Mouse (Mus musculus) megakaryocyte, embryonic 14.5 days (primary cell): ENCODE measurements at regions not wholly inside any gene's neighbourhood (a gene's known extent, or its start where the extent isn't known, plus 50 kb on each side); places are given as distances from the start of the nearest gene placed in this dataset.

Experiments used
- H3K27me3 ChIP-seq: replicated peaks from 2 replicates; pipeline ENCODE3; 2012; ENCODE audit warnings: inconsistent platforms
- H3K36me3 ChIP-seq: replicated peaks from 2 replicates; pipeline ENCODE3; 2012; ENCODE audit warnings: low read length, inconsistent platforms, mixed read lengths
- H3K4me1 ChIP-seq: 2 replicates; pipeline ENCODE4 v1.6.1; 2012; ENCODE audit warnings: inconsistent platforms
- H3K4me3 ChIP-seq: replicated peaks from 2 replicates; pipeline ENCODE3; 2012; ENCODE audit warnings: moderate library complexity, mild to moderate bottlenecking, inconsistent platforms
- H3K9me3 ChIP-seq: 2 replicates; pipeline ENCODE4 v1.6.1; 2012; ENCODE audit warnings: inconsistent platforms
- FLI1 ChIP-seq: IDR thresholded peaks from 2 replicates; pipeline ENCODE4 v1.6.1; 2012; ENCODE audit warnings: low read length, inconsistent platforms, mixed read lengths
- GATA1 ChIP-seq: IDR thresholded peaks from 3 replicates; pipeline ENCODE4 v1.6.1; 2012; ENCODE audit warnings: mixed read lengths, low read length, inconsistent platforms, borderline replicate concordance

- peaks cover 35% of the 10 kb centered on the region for H3K9me3 ChIP-seq
- no peak overlapping the region for H3K4me3 ChIP-seq
- no peaks in the 10 kb centered on the region for H3K4me1 ChIP-seq
- H3K36me3 ChIP-seq, result no peaks in the 10 kb centered on the region
- TF ChIP-seq GATA1, result no peak
- TF ChIP-seq FLI1, result no peak
- peaks cover 3% of the 10 kb centered on the region for H3K27me3 ChIP-seq
These were observed 338.5 kb downstream of the Sox9 start for GRCm38 (mm10) chr11:113120570-113120969.

GRCm38 (mm10) chr11:113121307-113121706 is 339.3 kb downstream of the Sox9 start:
- peaks cover 37% of the 10 kb centered on the region for H3K9me3 ChIP-seq
- H3K4me3 ChIP-seq, result peak overlapping the region; percentile 42

GRCm38 (mm10) chr11:113122137-113122536 is 340.1 kb downstream of the Sox9 start:
- TF ChIP-seq FLI1, result no peak
- TF ChIP-seq GATA1, result no peak
- Histone ChIP-seq H3K27me3 (peaks cover 3% of the 10 kb centered on the region), H3K4me1 (no peaks in the 10 kb centered on the region), H3K36me3 (no peaks in the 10 kb centered on the region), H3K9me3 (peaks cover 30% of the 10 kb centered on the region), H3K4me3 (no peak overlapping the region)

More at GRCm38 (mm10) chr11:113121307-113121706, 339.3 kb downstream of the Sox9 start:
- H3K36me3 ChIP-seq, result no peaks in the 10 kb centered on the region
- TF ChIP-seq GATA1 (no peak), FLI1 (no peak)
- H3K27me3 ChIP-seq, result peaks cover 3% of the 10 kb centered on the region
- no peaks in the 10 kb centered on the region for H3K4me1 ChIP-seq

GRCm38 (mm10) chr11:113122964-113123363 is 340.9 kb downstream of the Sox9 start:
- no peaks in the 10 kb centered on the region for H3K4me1 ChIP-seq
- H3K27me3 ChIP-seq, result peaks cover 3% of the 10 kb centered on the region
- TF ChIP-seq GATA1 (no peak), FLI1 (no peak)
- no peaks in the 10 kb centered on the region for H3K36me3 ChIP-seq
- no peak overlapping the region for H3K4me3 ChIP-seq
- H3K9me3 ChIP-seq, result peaks cover 26% of the 10 kb centered on the region

- Histone ChIP-seq H3K36me3 (no peaks in the 10 kb centered on the region), H3K9me3 (peaks cover 36% of the 10 kb centered on the region)
- TF ChIP-seq GATA1, result no peak
- no peak for TF ChIP-seq FLI1
These were observed 343.8 kb downstream of the Sox9 start for GRCm38 (mm10) chr11:113125832-113126231.

GRCm38 (mm10) chr11:113129192-113129591 is 347.2 kb downstream of the Sox9 start:
- H3K4me1 ChIP-seq, result no peaks in the 10 kb centered on the region
- no peaks in the 10 kb centered on the region for H3K36me3 ChIP-seq
- H3K4me3 ChIP-seq, result no peak overlapping the region
- no peak for TF ChIP-seq FLI1
- no peak for TF ChIP-seq GATA1
- H3K27me3 ChIP-seq, result no peaks in the 10 kb centered on the region
- H3K9me3 ChIP-seq, result peaks cover 41% of the 10 kb centered on the region

More at GRCm38 (mm10) chr11:113125832-113126231, 343.8 kb downstream of the Sox9 start:
- H3K27me3 ChIP-seq, result peaks cover 3% of the 10 kb centered on the region
- H3K4me1 ChIP-seq, result no peaks in the 10 kb centered on the region
- H3K4me3 ChIP-seq, result no peak overlapping the region

GRCm38 (mm10) chr11:113129975-113130374 is 348.0 kb downstream of the Sox9 start:
- TF ChIP-seq GATA1, result no peak
- no peak for TF ChIP-seq FLI1
- H3K4me3 ChIP-seq, result no peak overlapping the region
- H3K9me3 ChIP-seq, result peaks cover 46% of the 10 kb centered on the region
- no peaks in the 10 kb centered on the region for H3K4me1 ChIP-seq
- H3K36me3 ChIP-seq, result no peaks in the 10 kb centered on the region
- H3K27me3 ChIP-seq, result no peaks in the 10 kb centered on the region

GRCm38 (mm10) chr11:113132078-113133064 is 350.3 kb downstream of the Sox9 start:
- H3K36me3 ChIP-seq, result no peaks in the 10 kb centered on the region
- TF ChIP-seq FLI1, result no peak
- TF ChIP-seq GATA1, result no peak

GRCm38 (mm10) chr11:113133407-113133806 is 351.4 kb downstream of the Sox9 start:
- TF ChIP-seq FLI1 (no peak), GATA1 (no peak)
- Histone ChIP-seq H3K9me3 (peaks cover 44% of the 10 kb centered on the region), H3K27me3 (no peaks in the 10 kb centered on the region), H3K4me3 (no peak overlapping the region), H3K36me3 (no peaks in the 10 kb centered on the region), H3K4me1 (no peaks in the 10 kb centered on the region)

More at GRCm38 (mm10) chr11:113132078-113133064, 350.3 kb downstream of the Sox9 start:
- Histone ChIP-seq H3K9me3 (peaks cover 47% of the 10 kb centered on the region), H3K4me1 (no peaks in the 10 kb centered on the region), H3K4me3 (peak overlapping the region; percentile 26), H3K27me3 (no peaks in the 10 kb centered on the region)

GRCm38 (mm10) chr11:113135261-113135660 is 353.2 kb downstream of the Sox9 start:
- no peaks in the 10 kb centered on the region for H3K4me1 ChIP-seq
- no peak overlapping the region for H3K4me3 ChIP-seq
- TF ChIP-seq GATA1 (no peak), FLI1 (no peak)
- H3K9me3 ChIP-seq, result peaks cover 34% of the 10 kb centered on the region
- H3K36me3 ChIP-seq, result no peaks in the 10 kb centered on the region
- H3K27me3 ChIP-seq, result no peaks in the 10 kb centered on the region

GRCm38 (mm10) chr11:113138462-113138861 is 356.4 kb downstream of the Sox9 start:
- Histone ChIP-seq H3K9me3 (peaks cover 12% of the 10 kb centered on the region), H3K4me3 (no peak overlapping the region), H3K4me1 (no peaks in the 10 kb centered on the region), H3K36me3 (no peaks in the 10 kb centered on the region), H3K27me3 (no peaks in the 10 kb centered on the region)
- TF ChIP-seq FLI1 (no peak), GATA1 (no peak)
